Mouse (Mus musculus): ENCODE measurements around the gene Sipa1l2. TPM values are rescaled to one million over a fixed set of nuclear protein-coding genes. Genes with fewer than 3 reads are reported as not detected.
A peak's percentile ranks its signal among the peaks of the same experiment; 100 is the strongest.

Gene Sipa1l2
- polyA plus RNA-seq, 1 experiment from 2014 or later: 8.2 TPM

DNA sequence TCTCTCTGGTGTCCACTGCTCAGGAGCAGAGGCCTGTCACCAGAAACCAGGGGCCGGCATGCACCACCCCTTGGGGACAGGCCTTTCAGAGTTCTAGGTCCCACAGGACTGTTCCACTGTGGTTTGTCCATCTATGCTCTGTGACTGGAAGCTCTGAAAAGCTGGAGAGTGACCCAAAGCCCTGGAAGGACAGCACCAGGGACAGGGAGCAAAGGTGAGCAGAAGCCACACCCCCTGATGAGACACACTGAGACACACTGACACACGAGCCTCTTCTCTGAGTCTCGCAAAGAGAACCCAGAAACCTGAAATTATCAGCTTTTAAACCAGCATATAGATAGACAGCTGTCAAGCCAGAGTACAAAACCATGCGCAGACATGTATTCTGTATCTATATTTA, 123.4 kb downstream of the Sipa1l2 start:
- H3K4me2 ChIP-seq (ENCODE audit: low read length): no peak overlapping the region
- no peak for TF ChIP-seq CTCF (IDR thresholded peaks at IDR 0.05; ENCODE audit: low read depth)
- peaks cover 36% of the 10 kb centered on the region for H3K36me3 ChIP-seq (ENCODE audit: insufficient read depth, low read length)
- no peak overlapping the region for H3K4me3 ChIP-seq (replicated peaks; ENCODE audit: low read depth, low read length)
- 71% methylated on average over 4 of the region's 4 CpGs for WGBS
- no peak overlapping the region for H3K9ac ChIP-seq (ENCODE audit: low read depth, low read length)
- no peaks in the 10 kb centered on the region for H3K4me1 ChIP-seq (replicated peaks; ENCODE audit: insufficient read depth, low read length)
- no peak for ATAC-seq (replicated peaks; ENCODE audit: low FRiP score, low read depth)
- DNase-seq (ENCODE audit: low spot score): no peak
- H3K9me3 ChIP-seq (replicated peaks; ENCODE audit: low read length): no peaks in the 10 kb centered on the region
- H3K27me3 ChIP-seq (ENCODE audit: insufficient read depth, low read length): no peaks in the 10 kb centered on the region
- no peak overlapping the region for H3K27ac ChIP-seq

DNA sequence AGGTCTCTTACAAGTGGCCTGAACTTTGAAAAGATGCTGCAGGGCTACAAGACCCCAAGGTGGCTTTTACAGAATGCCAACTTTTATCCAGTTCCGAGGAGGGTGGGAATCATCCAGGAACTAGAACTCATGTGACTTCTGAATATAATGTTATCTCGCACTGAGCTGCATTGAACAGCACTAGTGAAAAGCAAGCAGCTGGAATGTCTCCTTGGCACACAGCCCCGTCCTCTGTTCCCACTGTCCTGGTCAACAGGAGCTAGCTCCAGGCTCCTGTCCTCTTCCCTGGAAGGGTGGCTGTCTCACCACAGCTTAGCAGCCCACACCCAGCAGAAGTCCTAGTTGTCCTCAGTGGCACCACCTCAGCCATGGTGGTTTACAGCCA, 124.4 kb downstream of the Sipa1l2 start:
- H3K4me1 ChIP-seq (replicated peaks; ENCODE audit: insufficient read depth, low read length): no peaks in the 10 kb centered on the region
- peak; percentile 37 for DNase-seq (ENCODE audit: low spot score)
- no peak overlapping the region for H3K9ac ChIP-seq (ENCODE audit: low read depth, low read length)
- no peaks in the 10 kb centered on the region for H3K27me3 ChIP-seq (ENCODE audit: insufficient read depth, low read length)
- no peak for ATAC-seq (replicated peaks; ENCODE audit: low FRiP score, low read depth)
- H3K36me3 ChIP-seq (ENCODE audit: insufficient read depth, low read length): peaks cover 39% of the 10 kb centered on the region
- H3K4me2 ChIP-seq (ENCODE audit: low read length): no peak overlapping the region
- H3K9me3 ChIP-seq (replicated peaks; ENCODE audit: low read length): no peaks in the 10 kb centered on the region
- H3K4me3 ChIP-seq (replicated peaks; ENCODE audit: low read depth, low read length): no peak overlapping the region
- TF ChIP-seq CTCF (IDR thresholded peaks at IDR 0.05; ENCODE audit: low read depth): no peak
- WGBS: 63% methylated on average over 3 of the region's 3 CpGs
- H3K27ac ChIP-seq: no peak overlapping the region

DNA sequence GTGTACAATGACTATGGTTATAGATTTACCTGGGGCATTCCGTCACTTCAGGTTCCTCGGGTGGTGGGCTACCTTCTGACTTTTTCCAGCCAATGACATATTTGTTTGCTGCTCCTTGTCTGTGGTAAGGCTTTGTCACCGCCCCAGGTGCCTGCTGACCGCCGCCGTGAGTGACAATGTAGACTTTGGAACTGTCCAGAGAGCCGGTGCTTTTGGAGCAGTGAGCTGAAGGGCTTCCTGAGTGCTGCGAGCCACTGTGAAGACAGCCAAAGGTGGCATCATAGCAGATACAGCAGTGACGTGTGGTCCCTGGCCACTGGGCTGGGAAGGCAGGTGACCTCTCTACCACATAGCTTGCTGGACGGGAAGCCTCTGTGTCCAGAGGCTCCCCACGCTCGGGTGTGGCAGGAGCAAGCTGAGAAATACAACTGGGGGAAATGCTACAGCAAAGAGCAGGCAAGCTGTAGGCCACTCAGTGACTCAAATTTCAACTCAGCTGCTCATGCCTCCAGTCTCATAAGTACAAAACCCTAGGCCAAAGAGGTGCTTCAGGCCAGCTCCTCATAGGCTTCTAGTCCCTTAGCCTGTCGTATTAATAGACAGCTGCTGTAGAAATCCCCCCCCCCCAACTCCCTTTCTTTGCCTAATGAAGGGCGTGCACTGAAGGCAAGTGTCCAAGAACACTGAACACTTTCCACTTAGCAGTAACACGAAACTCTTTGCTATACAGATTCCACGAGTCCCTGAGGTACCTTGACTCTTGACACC, 125.0 kb downstream of the Sipa1l2 start:
- 80% methylated on average over 16 of the region's 16 CpGs for WGBS
- H3K36me3 ChIP-seq (ENCODE audit: insufficient read depth, low read length): peaks cover 40% of the 10 kb centered on the region
- no peak overlapping the region for H3K9ac ChIP-seq (ENCODE audit: low read depth, low read length)
- no peaks in the 10 kb centered on the region for H3K27me3 ChIP-seq (ENCODE audit: insufficient read depth, low read length)
- no peak overlapping the region for H3K4me3 ChIP-seq (replicated peaks; ENCODE audit: low read depth, low read length)
- no peaks in the 10 kb centered on the region for H3K9me3 ChIP-seq (replicated peaks; ENCODE audit: low read length)
- H3K4me1 ChIP-seq (replicated peaks; ENCODE audit: insufficient read depth, low read length): no peaks in the 10 kb centered on the region
- TF ChIP-seq CTCF (IDR thresholded peaks at IDR 0.05; ENCODE audit: low read depth): no peak
- DNase-seq (ENCODE audit: low spot score) (no peak), ATAC-seq (replicated peaks; ENCODE audit: low FRiP score, low read depth) (no peak)
- no peak overlapping the region for H3K27ac ChIP-seq
- H3K4me2 ChIP-seq (ENCODE audit: low read length): no peak overlapping the region

DNA sequence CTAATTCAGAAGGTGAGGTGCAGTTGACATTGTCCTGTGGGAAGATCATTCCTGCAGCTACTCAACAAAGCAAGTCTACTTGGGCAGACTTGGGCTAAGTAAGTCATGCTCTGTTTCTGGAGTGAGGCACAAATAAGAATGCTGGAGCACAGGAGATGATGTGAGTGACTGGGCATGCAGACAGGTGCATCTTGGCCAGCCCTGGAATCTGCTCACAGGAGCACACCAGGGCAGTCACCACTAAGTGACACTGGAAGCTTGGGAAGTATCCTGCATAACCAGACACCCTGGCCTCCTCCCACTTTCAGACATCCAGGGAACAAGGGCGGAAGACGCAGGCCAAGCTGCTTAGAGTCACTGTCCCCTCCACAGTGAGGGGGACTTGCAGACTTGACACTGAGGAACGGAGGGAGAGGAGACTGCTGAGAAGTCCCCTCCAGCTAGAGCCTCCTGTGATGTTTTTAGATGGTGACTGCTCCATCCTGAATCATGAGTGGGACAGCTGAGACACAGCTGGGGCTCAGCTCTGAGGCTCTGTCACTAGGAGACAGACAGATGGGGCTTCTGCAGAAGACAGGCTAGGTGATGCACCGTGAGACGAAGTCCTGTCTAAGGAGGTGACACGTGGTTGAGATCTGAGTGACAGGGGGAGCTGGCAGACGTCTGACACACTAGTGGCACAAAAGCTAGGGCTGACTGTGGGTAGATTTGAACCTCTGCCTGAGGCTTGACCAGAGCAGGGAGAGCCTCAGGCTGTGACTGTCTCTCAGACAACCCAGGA, 134.1 kb downstream of the Sipa1l2 start:
- Histone ChIP-seq H3K4me2 (ENCODE audit: low read length) (no peak overlapping the region), H3K27me3 (ENCODE audit: insufficient read depth, low read length) (no peaks in the 10 kb centered on the region), H3K4me3 (replicated peaks; ENCODE audit: low read depth, low read length) (no peak overlapping the region), H3K9me3 (replicated peaks; ENCODE audit: low read length) (no peaks in the 10 kb centered on the region), H3K36me3 (ENCODE audit: insufficient read depth, low read length) (peaks cover 37% of the 10 kb centered on the region; the same call in 1 of the 2 replicates), H3K4me1 (replicated peaks; ENCODE audit: insufficient read depth, low read length) (0 out of 2 replicates have a peak, but pooled peaks cover 4% of the 10 kb centered on the region), H3K9ac (ENCODE audit: low read depth, low read length) (no peak overlapping the region), H3K27ac (no peak overlapping the region)
- TF ChIP-seq CTCF (IDR thresholded peaks at IDR 0.05; ENCODE audit: low read depth): no peak
- WGBS: 83% methylated on average over 7 of the region's 7 CpGs
- no peak for DNase-seq (ENCODE audit: low spot score)
- no peak for ATAC-seq (replicated peaks; ENCODE audit: low FRiP score, low read depth)

DNA sequence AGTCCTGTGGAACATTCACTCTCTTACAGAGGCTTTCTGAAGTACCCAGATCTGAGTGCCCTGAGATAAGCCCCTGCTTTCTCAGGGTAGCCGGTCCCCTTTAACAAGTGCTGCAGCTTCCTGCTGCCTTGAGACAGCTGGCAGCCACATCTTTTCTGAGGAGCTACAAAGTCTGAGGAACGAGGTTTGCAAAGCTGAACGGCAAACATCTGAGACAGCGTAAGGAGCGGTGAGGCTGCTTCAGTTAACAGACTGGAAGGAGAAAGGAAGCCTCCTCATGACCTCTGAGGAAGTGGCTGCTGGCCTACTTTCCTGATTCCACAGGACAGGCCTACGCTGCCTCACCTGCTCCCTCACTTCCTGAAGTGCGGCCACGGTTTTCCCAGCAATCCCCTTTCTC, 135.5 kb downstream of the Sipa1l2 start:
- TF ChIP-seq CTCF (IDR thresholded peaks at IDR 0.05; ENCODE audit: low read depth): no peak
- Histone ChIP-seq H3K9ac (ENCODE audit: low read depth, low read length) (no peak overlapping the region), H3K4me2 (ENCODE audit: low read length) (no peak overlapping the region), H3K27me3 (ENCODE audit: insufficient read depth, low read length) (no peaks in the 10 kb centered on the region), H3K27ac (no peak overlapping the region; the same call in 1 of the 2 replicates), H3K36me3 (ENCODE audit: insufficient read depth, low read length) (peaks cover 31% of the 10 kb centered on the region; the same call in 1 of the 2 replicates), H3K9me3 (replicated peaks; ENCODE audit: low read length) (no peaks in the 10 kb centered on the region), H3K4me1 (replicated peaks; ENCODE audit: insufficient read depth, low read length) (0 out of 2 replicates have a peak, but pooled peaks cover 4% of the 10 kb centered on the region), H3K4me3 (replicated peaks; ENCODE audit: low read depth, low read length) (no peak overlapping the region)
- ATAC-seq (replicated peaks; ENCODE audit: low FRiP score, low read depth): no peak
- 51% methylated on average over 8 of the region's 8 CpGs for WGBS
- peak; percentile 20 for DNase-seq (ENCODE audit: low spot score)

DNA sequence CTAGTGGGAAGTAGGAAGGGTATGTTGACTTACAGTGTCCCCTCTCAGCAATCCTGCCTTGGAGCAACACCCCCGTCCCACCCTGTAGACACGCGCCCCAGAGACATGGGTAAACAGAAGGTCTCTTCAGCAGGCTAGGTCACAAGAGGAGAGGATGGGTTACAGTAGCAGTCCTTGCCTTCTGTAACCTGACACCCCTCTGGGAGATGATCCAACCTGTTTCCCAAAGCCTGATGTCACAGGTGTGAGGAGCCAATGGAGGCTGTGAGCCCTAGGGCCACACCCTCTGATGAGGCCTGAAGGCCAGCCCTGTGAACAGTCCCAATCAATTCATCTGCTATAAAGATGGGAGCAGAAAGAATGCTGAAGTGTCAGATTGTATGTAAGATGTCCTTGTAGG, 138.3 kb downstream of the Sipa1l2 start:
- Histone ChIP-seq H3K4me1 (replicated peaks; ENCODE audit: insufficient read depth, low read length) (0 out of 2 replicates have a peak, but pooled peaks cover 4% of the 10 kb centered on the region), H3K36me3 (ENCODE audit: insufficient read depth, low read length) (peaks cover 18% of the 10 kb centered on the region; the same call in 1 of the 2 replicates), H3K9ac (ENCODE audit: low read depth, low read length) (no peak overlapping the region), H3K4me3 (replicated peaks; ENCODE audit: low read depth, low read length) (no peak overlapping the region), H3K27ac (no peak overlapping the region), H3K4me2 (ENCODE audit: low read length) (no peak overlapping the region), H3K9me3 (replicated peaks; ENCODE audit: low read length) (no peaks in the 10 kb centered on the region), H3K27me3 (ENCODE audit: insufficient read depth, low read length) (no peaks in the 10 kb centered on the region)
- DNase-seq (ENCODE audit: low spot score) (peak; percentile 45), ATAC-seq (replicated peaks; ENCODE audit: low FRiP score, low read depth) (no peak)
- 42% methylated on average over 3 of the region's 3 CpGs for WGBS
- no peak for TF ChIP-seq CTCF (IDR thresholded peaks at IDR 0.05; ENCODE audit: low read depth)
